Mouse (Mus musculus) splenic B cell, adult 2 months (primary cell): Measurements from ENCODE around the gene Pak7.
"Not testable (repeated sequence)": the region's sequence is repeated elsewhere in the genome, so short reads cannot be mapped to it uniquely, and the experiment has no call there.

Experiments
- DNase-seq: peaks from one replicate; pipeline ENCODE4 v3.0.0-alpha.2; 2011; ENCODE audit warnings: low read depth, low spot score
- H3K27me3 ChIP-seq: 2 replicates; pipeline ENCODE4 v1.6.1; 2012; ENCODE audit warnings: mild to moderate bottlenecking, low read length, moderate library complexity, mixed read lengths; ENCODE audit not compliant: control insufficient read depth, poor library complexity, insufficient read depth, severe bottlenecking
- H3K36me3 ChIP-seq: 2 replicates; pipeline ENCODE4 v1.6.1; 2012; ENCODE audit warnings: mild to moderate bottlenecking, low read length, moderate library complexity, mixed read lengths; ENCODE audit not compliant: control insufficient read depth, poor library complexity, insufficient read depth, severe bottlenecking

Gene Pak7

GRCm38 (mm10) chr2:136308743-136309142 lies 79.0 kb downstream of the Pak7 start:
- no peak for DNase-seq
- Histone ChIP-seq H3K36me3 (no peaks in the 10 kb centered on the region), H3K27me3 (no peaks in the 10 kb centered on the region)

GRCm38 (mm10) chr2:136302201-136302600 lies 85.6 kb downstream of the Pak7 start:
- DNase-seq: no peak
- no peaks in the 10 kb centered on the region for H3K27me3 ChIP-seq
- no peaks in the 10 kb centered on the region for H3K36me3 ChIP-seq

GRCm38 (mm10) chr2:136301406-136301805 lies 86.4 kb downstream of the Pak7 start:
- DNase-seq: no peak
- no peaks in the 10 kb centered on the region for H3K36me3 ChIP-seq
- no peaks in the 10 kb centered on the region for H3K27me3 ChIP-seq

- Histone ChIP-seq H3K27me3 (no peaks in the 10 kb centered on the region), H3K36me3 (no peaks in the 10 kb centered on the region)
- DNase-seq: no peak
These were observed 90.4 kb downstream of the Pak7 start for GRCm38 (mm10) chr2:136297371-136297770.

GRCm38 (mm10) chr2:136282043-136282442 lies 105.7 kb downstream of the Pak7 start:
- DNase-seq: no peak
- H3K36me3 ChIP-seq: no peaks in the 10 kb centered on the region
- no peaks in the 10 kb centered on the region for H3K27me3 ChIP-seq

GRCm38 (mm10) chr2:136241960-136242359 lies 145.8 kb downstream of the Pak7 start:
- not testable (repeated sequence) for H3K27me3 ChIP-seq, H3K36me3 ChIP-seq, DNase-seq

- H3K27me3 ChIP-seq: no peaks in the 10 kb centered on the region
- no peak for DNase-seq
- H3K36me3 ChIP-seq: no peaks in the 10 kb centered on the region
These were observed 156.5 kb downstream of the Pak7 start for GRCm38 (mm10) chr2:136231228-136231627.

GRCm38 (mm10) chr2:136204034-136204433 lies 183.7 kb downstream of the Pak7 start:
- no peak for DNase-seq
- Histone ChIP-seq H3K36me3 (no peaks in the 10 kb centered on the region), H3K27me3 (no peaks in the 10 kb centered on the region)

- Histone ChIP-seq H3K27me3 (no peaks in the 10 kb centered on the region), H3K36me3 (no peaks in the 10 kb centered on the region)
- DNase-seq: no peak
These were observed 212.7 kb downstream of the Pak7 start for GRCm38 (mm10) chr2:136175030-136175429.

- DNase-seq: no peak
- Histone ChIP-seq H3K36me3 (no peaks in the 10 kb centered on the region), H3K27me3 (no peaks in the 10 kb centered on the region)
These were observed 237.0 kb downstream of the Pak7 start for GRCm38 (mm10) chr2:136150752-136151151.

- DNase-seq: no peak
- no peaks in the 10 kb centered on the region for H3K36me3 ChIP-seq
- no peaks in the 10 kb centered on the region for H3K27me3 ChIP-seq
These were observed 238.2 kb downstream of the Pak7 start for GRCm38 (mm10) chr2:136149530-136149929.

GRCm38 (mm10) chr2:136148999-136149398 lies 238.8 kb downstream of the Pak7 start:
- DNase-seq: peak; percentile 46
- no peaks in the 10 kb centered on the region for H3K27me3 ChIP-seq
- no peaks in the 10 kb centered on the region for H3K36me3 ChIP-seq

GRCm38 (mm10) chr2:136140807-136141206 lies 247.0 kb downstream of the Pak7 start:
- no peaks in the 10 kb centered on the region for H3K36me3 ChIP-seq
- no peak for DNase-seq
- no peaks in the 10 kb centered on the region for H3K27me3 ChIP-seq

- no peak for DNase-seq
- no peaks in the 10 kb centered on the region for H3K27me3 ChIP-seq
- no peaks in the 10 kb centered on the region for H3K36me3 ChIP-seq
These were observed 248.4 kb downstream of the Pak7 start for GRCm38 (mm10) chr2:136139159-136140069.

- DNase-seq: no peak
- Histone ChIP-seq H3K27me3 (no peaks in the 10 kb centered on the region), H3K36me3 (no peaks in the 10 kb centered on the region)
These were observed 249.3 kb downstream of the Pak7 start for GRCm38 (mm10) chr2:136138451-136138850.

- no peaks in the 10 kb centered on the region for H3K27me3 ChIP-seq
- H3K36me3 ChIP-seq: no peaks in the 10 kb centered on the region; the same call in 1 of the 2 replicates
- DNase-seq: no peak
These were observed 265.9 kb downstream of the Pak7 start for GRCm38 (mm10) chr2:136121867-136122266.
